Mouse (Mus musculus): ENCODE results near the gene Cdc42se2.

The Cdc42se2 gene

GRCm38 (mm10) chr11:54787488-54788474, at the start of gene Cdc42se2:
Gene Cdc42se2 (minus strand): TSS chr11:54787675.
- peak; percentile 95 for DNase-seq (ENCODE audit: low spot score)

GRCm38 (mm10) chr11:54836106-54836505, 48.6 kb upstream of the Cdc42se2 start:
- DNase-seq (ENCODE audit: low spot score), result no peak

GRCm38 (mm10) chr11:54834596-54834995, 47.1 kb upstream of the Cdc42se2 start:
- DNase-seq (ENCODE audit: low spot score), result no peak

GRCm38 (mm10) chr11:54833833-54834232, 46.4 kb upstream of the Cdc42se2 start:
- DNase-seq (ENCODE audit: low spot score), result no peak

- DNase-seq (ENCODE audit: low spot score), result no peak
These were observed 39.3 kb upstream of the Cdc42se2 start for GRCm38 (mm10) chr11:54826819-54827218.

- no peak for DNase-seq (ENCODE audit: low spot score)
These were observed 38.3 kb upstream of the Cdc42se2 start for GRCm38 (mm10) chr11:54825774-54826173.

- DNase-seq (ENCODE audit: low spot score), result no peak
These were observed 36.0 kb upstream of the Cdc42se2 start for GRCm38 (mm10) chr11:54823467-54823866.

- DNase-seq (ENCODE audit: low spot score), result no peak
These were observed 32.0 kb upstream of the Cdc42se2 start for GRCm38 (mm10) chr11:54819489-54819888.

GRCm38 (mm10) chr11:54817449-54817848, 30.0 kb upstream of the Cdc42se2 start:
- DNase-seq (ENCODE audit: low spot score), result no peak

GRCm38 (mm10) chr11:54815659-54816058, 28.2 kb upstream of the Cdc42se2 start:
- no peak for DNase-seq (ENCODE audit: low spot score)

- DNase-seq (ENCODE audit: low spot score), result no peak
These were observed 25.5 kb upstream of the Cdc42se2 start for GRCm38 (mm10) chr11:54812812-54813516.

GRCm38 (mm10) chr11:54812314-54812713, 24.8 kb upstream of the Cdc42se2 start:
- no peak for DNase-seq (ENCODE audit: low spot score)

- no peak for DNase-seq (ENCODE audit: low spot score)
These were observed 23.6 kb upstream of the Cdc42se2 start for GRCm38 (mm10) chr11:54811054-54811453.

GRCm38 (mm10) chr11:54809582-54809981, 22.1 kb upstream of the Cdc42se2 start:
- DNase-seq (ENCODE audit: low spot score), result no peak

- peak; percentile 12 for DNase-seq (ENCODE audit: low spot score)
These were observed 20.7 kb upstream of the Cdc42se2 start for GRCm38 (mm10) chr11:54808177-54808576.

- DNase-seq (ENCODE audit: low spot score), result peak; percentile 29
These were observed 20.2 kb upstream of the Cdc42se2 start for GRCm38 (mm10) chr11:54807669-54808068.

- no peak for DNase-seq (ENCODE audit: low spot score)
These were observed 19.4 kb upstream of the Cdc42se2 start for GRCm38 (mm10) chr11:54806891-54807290.

- DNase-seq (ENCODE audit: low spot score), result no peak
These were observed 17.7 kb upstream of the Cdc42se2 start for GRCm38 (mm10) chr11:54805196-54805595.

- DNase-seq (ENCODE audit: low spot score), result no peak
These were observed 15.1 kb upstream of the Cdc42se2 start for GRCm38 (mm10) chr11:54802621-54803020.

- DNase-seq (ENCODE audit: low spot score), result peak; percentile 48
These were observed 14.5 kb upstream of the Cdc42se2 start for GRCm38 (mm10) chr11:54801791-54802558.

GRCm38 (mm10) chr11:54796551-54796950, 9.1 kb upstream of the Cdc42se2 start:
- DNase-seq (ENCODE audit: low spot score), result no peak

GRCm38 (mm10) chr11:54794678-54795077, 7.2 kb upstream of the Cdc42se2 start:
- DNase-seq (ENCODE audit: low spot score), result no peak

Data from spleen, adult 12 weeks (tissue).